Mouse (Mus musculus): ENCODE data around the gene Paxx. TPM values are rescaled to one million over a fixed set of nuclear protein-coding genes. Genes with fewer than 3 reads are reported as not detected.

Paxx gene
- total RNA-seq, 2 experiments from 2014 or later = 38.6 to 54.5 TPM

- DNase-seq (ENCODE audit: low spot score in 2 of 2) = no peak
Measured at GRCm38 (mm10) chr2:25456205-25456953, 4.5 kb downstream of the Paxx start, which contains the start of gene Clic3. TSS of gene Clic3 (plus strand) at chr2:25456838.

- DNase-seq (ENCODE audit: low spot score in 2 of 2) = no peak
Measured at GRCm38 (mm10) chr2:25452951-25453350, 7.9 kb downstream of the Paxx start.

- DNase-seq (ENCODE audit: low spot score in 2 of 2) = no peak
Measured at GRCm38 (mm10) chr2:25450853-25451647, 9.8 kb downstream of the Paxx start.

GRCm38 (mm10) chr2:25442682-25443081 is 18.2 kb downstream of the Paxx start:
- DNase-seq (ENCODE audit: low spot score in 2 of 2) = no peak

GRCm38 (mm10) chr2:25441067-25441466 is 19.8 kb downstream of the Paxx start:
- DNase-seq (ENCODE audit: low spot score in 2 of 2) = no peak

- no peak for DNase-seq (ENCODE audit: low spot score in 2 of 2)
Measured at GRCm38 (mm10) chr2:25436286-25436820, 24.5 kb downstream of the Paxx start.

- no peak for DNase-seq (ENCODE audit: low spot score in 2 of 2)
Measured at GRCm38 (mm10) chr2:25434292-25434691, 26.6 kb downstream of the Paxx start.

- DNase-seq (ENCODE audit: low spot score in 2 of 2) = no peak
Measured at GRCm38 (mm10) chr2:25433101-25433500, 27.8 kb downstream of the Paxx start.

- DNase-seq (ENCODE audit: low spot score in 2 of 2) = no peak
Measured at GRCm38 (mm10) chr2:25432326-25433098, 28.4 kb downstream of the Paxx start.

GRCm38 (mm10) chr2:25431308-25431855 is 29.5 kb downstream of the Paxx start:
- no peak for DNase-seq (ENCODE audit: low spot score in 2 of 2)

GRCm38 (mm10) chr2:25430395-25431233 is 30.3 kb downstream of the Paxx start:
- DNase-seq (ENCODE audit: low spot score in 2 of 2) = no peak

- DNase-seq (ENCODE audit: low spot score in 2 of 2) = no peak
Measured at GRCm38 (mm10) chr2:25429435-25430180, 31.3 kb downstream of the Paxx start.

- DNase-seq (ENCODE audit: low spot score in 2 of 2) = peak; percentile 96 to 98
Measured at GRCm38 (mm10) chr2:25428442-25429236, 32.3 kb downstream of the Paxx start, which contains the start of gene Abca2. TSS of gene Abca2 (plus strand) at chr2:25428703.

GRCm38 (mm10) chr2:25427256-25427655 is 33.6 kb downstream of the Paxx start:
- no peak for DNase-seq (ENCODE audit: low spot score in 2 of 2)

- peak; percentile 52 to 76 for DNase-seq (ENCODE audit: low spot score in 2 of 2)
Measured at GRCm38 (mm10) chr2:25426721-25427191, 34.1 kb downstream of the Paxx start.

GRCm38 (mm10) chr2:25425481-25425880 is 35.4 kb downstream of the Paxx start:
- no peak for DNase-seq (ENCODE audit: low spot score in 2 of 2)

GRCm38 (mm10) chr2:25423626-25424025 is 37.3 kb downstream of the Paxx start:
- DNase-seq (ENCODE audit: low spot score in 2 of 2) = no peak

All from adrenal gland, adult 18-20 months (tissue).